Mouse (Mus musculus) heart, embryonic 14.5 days (tissue): ENCODE results near the gene Commd1. TPM values are rescaled to one million over a fixed set of nuclear protein-coding genes. Genes with fewer than 3 reads are reported as not detected.

Source experiments
- ATAC-seq: fragments of 200-750 bp; cut with Nextera tagmentation; 2 replicates; pipeline ENCODE4 v1.8.0; 2017; ENCODE audit warnings: low read depth, moderate TSS enrichment; ENCODE audit not compliant: insufficient number of reproducible peaks, insufficient read depth, low FRiP score
- H3K27ac ChIP-seq, 2 experiments: fragments of 200-500 bp in 1 of 2; fragments of 300-500 bp in 1 of 2; sonication (generic) in 1 of 2; replicated peaks in 1 of 2; 2 replicates each; pipeline ENCODE4 v1.5.1; 2012 to 2014; ENCODE audit warnings: low read depth in 2 of 2, low read length in 2 of 2, control low read depth in 1 of 2, mild to moderate bottlenecking in 1 of 2, mixed read lengths in 1 of 2; ENCODE audit not compliant: control insufficient read depth in 1 of 2, insufficient read depth in 1 of 2
- H3K27me3 ChIP-seq: fragments of 300-500 bp; sonication (generic); 2 replicates; pipeline ENCODE4 v1.6.1; 2014; ENCODE audit warnings: mild to moderate bottlenecking, low read length, control low read depth; ENCODE audit not compliant: control insufficient read depth, insufficient read depth
- H3K36me3 ChIP-seq: fragments of 300-500 bp; sonication (generic); 2 replicates; pipeline ENCODE4 v1.6.1; 2014; ENCODE audit warnings: mild to moderate bottlenecking, control low read depth, low read length, mixed read lengths; ENCODE audit not compliant: control insufficient read depth, insufficient read depth
- H3K4me1 ChIP-seq, 2 experiments: fragments of 200-500 bp in 1 of 2; fragments of 300-500 bp in 1 of 2; sonication (generic) in 1 of 2; 2 replicates each; pipeline ENCODE4 v1.6.1; 2012 to 2014; ENCODE audit warnings: low read length in 2 of 2, control low read depth in 1 of 2, mixed read lengths in 1 of 2; ENCODE audit not compliant: control insufficient read depth in 2 of 2, insufficient read depth in 2 of 2
- H3K4me2 ChIP-seq: fragments of 300-500 bp; sonication (generic); 2 replicates; pipeline ENCODE4 v1.6.1; 2014; ENCODE audit warnings: mild to moderate bottlenecking, low read length
- H3K4me3 ChIP-seq, 2 experiments: fragments of 200-500 bp in 1 of 2; fragments of 300-500 bp in 1 of 2; sonication (generic) in 1 of 2; 2 replicates each; pipeline ENCODE4 v1.5.1; 2012 to 2014; ENCODE audit warnings: low read length in 2 of 2, mild to moderate bottlenecking in 2 of 2, control low read depth in 1 of 2, low read depth in 1 of 2, moderate library complexity in 1 of 2; ENCODE audit not compliant: control insufficient read depth in 1 of 2, insufficient read depth in 1 of 2
- H3K9ac ChIP-seq: fragments of 300-500 bp; sonication (generic); 2 replicates; pipeline ENCODE4 v1.6.1; 2014; ENCODE audit warnings: mild to moderate bottlenecking, low read length
- H3K9me3 ChIP-seq: fragments of 300-500 bp; sonication (generic); 2 replicates; pipeline ENCODE4 v1.6.1; 2016; ENCODE audit warnings: low read length, control low read depth; ENCODE audit not compliant: control insufficient read depth
- WGBS: fragments of 180-500 bp; shearing (Covaris S2); extraction: QIAGEN DNeasy Blood & Tissue Kit; methylation state at CpG from one replicate; pipeline ENCODE4 v1.1.7; 2014; 5-methylcytosine and 5-hydroxymethylcytosine counted together
- polyA plus RNA-seq: library from polyadenylated mRNA; unstranded; fragments of >200 nt; fragmentation: Nextera tagmentation; extraction: Ambion mirVana; gene quantifications from 2 replicates; pipeline ENCODE4 v1.2.1, GENCODE M21; 2014

The Commd1 gene
- polyA plus RNA-seq, 1 experiment from 2014 or later, result 392 TPM

DNA sequence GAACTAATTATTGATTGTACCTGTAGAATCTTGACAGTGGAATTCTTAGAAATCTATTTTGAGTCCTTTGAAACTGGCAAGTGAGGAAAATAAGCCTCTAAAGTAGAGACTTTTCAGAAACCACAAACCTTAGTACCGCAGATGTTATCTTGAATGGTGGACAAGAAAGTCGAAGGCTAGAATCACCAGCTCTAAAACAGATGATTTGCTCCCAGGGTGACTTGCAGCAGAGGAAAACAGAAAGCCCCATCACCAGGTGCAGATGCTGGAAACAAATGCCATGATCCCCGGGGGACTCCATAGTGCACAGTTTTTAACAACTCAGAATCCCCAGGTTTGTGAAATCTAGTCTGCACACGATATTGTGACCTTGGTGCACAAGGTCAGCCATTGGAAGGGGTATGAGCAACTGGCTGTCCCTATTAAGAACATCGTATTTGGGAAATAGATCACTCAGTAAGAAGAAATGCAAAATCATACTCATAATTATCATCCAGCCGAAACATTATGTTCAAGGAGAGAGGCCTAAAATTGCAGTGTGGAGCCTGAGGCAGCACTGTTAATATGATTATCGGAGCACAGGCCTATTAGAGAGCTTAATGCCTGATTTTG, 116.4 kb downstream of the Commd1 start:
- Histone ChIP-seq H3K9me3 (no peaks in the 10 kb centered on the region), H3K27ac (no peak overlapping the region), H3K27me3 (no peaks in the 10 kb centered on the region), H3K36me3 (no peaks in the 10 kb centered on the region), H3K4me2 (no peak overlapping the region), H3K4me1 (peaks cover 0 to 1% of the 10 kb centered on the region in 2 experiments; a peak in 1 of 4 replicates), H3K9ac (no peak overlapping the region), H3K4me3 (no peak overlapping the region)
- no peak for ATAC-seq
- WGBS, result 86% methylated on average over 7 of the region's 7 CpGs

- Histone ChIP-seq H3K4me2 (no peak overlapping the region), H3K36me3 (no peaks in the 10 kb centered on the region), H3K4me3 (no peak overlapping the region), H3K27ac (no peak overlapping the region), H3K4me1 (peaks cover 0 to 7% of the 10 kb centered on the region in 2 experiments; a peak in 1 of 4 replicates), H3K9me3 (no peaks in the 10 kb centered on the region), H3K9ac (no peak overlapping the region), H3K27me3 (no peaks in the 10 kb centered on the region)
- ATAC-seq, result no peak
- 78% methylated on average over 8 of the region's 8 CpGs for WGBS
Measured at GRCm38 (mm10) chr11:22864305-22865060, 117.7 kb downstream of the Commd1 start.

- no peak overlapping the region for H3K4me3 ChIP-seq
- no peaks in the 10 kb centered on the region for H3K36me3 ChIP-seq
- H3K4me2 ChIP-seq, result no peak overlapping the region
- peaks cover 2 to 8% of the 10 kb centered on the region in 2 experiments; a peak in 2 of 4 replicates for H3K4me1 ChIP-seq
- no peaks in the 10 kb centered on the region for H3K9me3 ChIP-seq
- ATAC-seq, result no peak
- no peak overlapping the region for H3K9ac ChIP-seq
- H3K27me3 ChIP-seq, result peaks cover 5% of the 10 kb centered on the region; the same call in 1 of the 2 replicates
- no peak overlapping the region for H3K27ac ChIP-seq
- 43% methylated on average over 4 of the region's 4 CpGs for WGBS
Measured at GRCm38 (mm10) chr11:22863581-22863980, 118.6 kb downstream of the Commd1 start.

GRCm38 (mm10) chr11:22861315-22861714, 120.9 kb downstream of the Commd1 start:
- peaks cover 8 to 13% of the 10 kb centered on the region in 2 experiments; a peak in 2 of 4 replicates for H3K4me1 ChIP-seq
- H3K27ac ChIP-seq, result no peak overlapping the region
- 79% methylated on average over 4 of the region's 4 CpGs for WGBS
- H3K4me3 ChIP-seq, result no peak overlapping the region
- no peak overlapping the region for H3K4me2 ChIP-seq
- H3K9me3 ChIP-seq, result no peaks in the 10 kb centered on the region
- no peak for ATAC-seq
- H3K27me3 ChIP-seq, result peaks cover 6% of the 10 kb centered on the region; the same call in 1 of the 2 replicates
- H3K36me3 ChIP-seq, result no peaks in the 10 kb centered on the region
- no peak overlapping the region for H3K9ac ChIP-seq

DNA sequence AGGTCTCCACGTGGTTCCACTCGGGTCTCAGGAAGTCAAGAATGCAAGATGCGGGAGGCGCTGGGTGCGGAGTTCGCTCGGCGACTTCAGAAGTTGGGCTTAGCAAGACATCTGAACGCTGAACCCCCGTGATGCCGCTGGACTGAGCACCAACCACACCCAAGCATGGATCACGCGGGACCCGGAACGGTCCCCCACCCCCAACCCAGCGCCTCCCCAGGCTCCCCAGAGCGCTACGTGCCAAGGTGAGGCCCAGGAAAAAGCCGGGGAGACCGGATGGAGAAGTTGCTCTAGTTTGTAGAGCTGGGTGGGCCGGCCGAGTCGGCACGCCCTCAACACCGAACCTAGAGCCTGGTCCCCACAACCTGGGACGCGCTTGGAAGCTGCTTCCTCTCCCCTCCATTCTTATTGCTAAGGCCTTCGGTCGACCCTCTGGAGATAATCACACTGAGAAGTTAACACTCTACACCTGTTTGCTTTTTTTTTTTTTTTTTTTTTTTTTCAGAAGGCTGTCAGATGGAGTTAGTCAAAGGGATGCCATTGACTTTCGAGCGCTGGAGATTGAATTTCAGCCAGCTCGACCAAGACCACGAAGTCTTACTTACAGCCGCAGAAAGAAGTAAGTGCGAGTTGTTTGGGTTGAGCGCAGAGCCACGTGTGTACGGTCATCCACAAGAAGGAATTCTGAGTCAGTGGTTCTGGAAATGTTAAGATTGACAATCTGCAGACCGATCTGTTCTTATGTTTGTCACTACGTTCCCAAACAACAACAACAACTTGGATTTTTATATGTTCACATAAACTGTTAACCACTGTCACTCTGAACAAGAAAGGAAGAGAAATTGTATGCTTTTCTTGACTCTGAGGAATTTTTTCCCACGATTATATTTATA, 121.6 kb downstream of the Commd1 start, which contains the start of gene B3gnt2:
Gene B3gnt2, minus strand, starts transcription at position 627 of the 893 bp plus-strand sequence.
- peak within 1 kb of the TSS; percentile 84 for H3K9ac ChIP-seq
- 7% methylated on average over 41 of the region's 41 CpGs for WGBS
- peaks cover 6% of the 10 kb centered on the region; the same call in 1 of the 2 replicates for H3K27me3 ChIP-seq
- peak within 1 kb of the TSS; percentile 57 to 73 for H3K27ac ChIP-seq
- H3K4me3 ChIP-seq, result peak within 1 kb of the TSS; percentile 83 to 96
- H3K9me3 ChIP-seq, result no peaks in the 10 kb centered on the region
- no peak for ATAC-seq
- H3K4me2 ChIP-seq, result peak within 1 kb of the TSS; percentile 99
- peaks cover 8 to 13% of the 10 kb centered on the region in 2 experiments; a peak in 2 of 4 replicates for H3K4me1 ChIP-seq
- no peaks in the 10 kb centered on the region for H3K36me3 ChIP-seq

- Histone ChIP-seq H3K27me3 (peaks cover 6% of the 10 kb centered on the region; the same call in 1 of the 2 replicates), H3K36me3 (no peaks in the 10 kb centered on the region), H3K4me1 (peaks cover 8 to 13% of the 10 kb centered on the region in 2 experiments; a peak in 2 of 4 replicates), H3K27ac (peak overlapping the region; percentile 57 to 73), H3K4me2 (peak overlapping the region; percentile 99), H3K4me3 (peak overlapping the region; percentile 83 to 96), H3K9me3 (no peaks in the 10 kb centered on the region), H3K9ac (peak overlapping the region; percentile 84)
- under 1% methylated on average over 36 of the region's 55 CpGs for WGBS
- ATAC-seq, result peak; percentile 91
Measured at GRCm38 (mm10) chr11:22859633-22860334, 122.4 kb downstream of the Commd1 start.
